Mouse (Mus musculus) kidney, embryonic 16.5 days (tissue): Measurements from ENCODE around the gene Swap70. TPM values are rescaled to one million over a fixed set of nuclear protein-coding genes. Genes with fewer than 3 reads are reported as not detected.

Experiments used
- ATAC-seq: fragments of 200-750 bp; cut with Nextera tagmentation; 2 replicates; pipeline ENCODE4 v1.8.0; 2017; ENCODE audit warnings: moderate TSS enrichment; ENCODE audit not compliant: low FRiP score, low TSS enrichment
- H3K27ac ChIP-seq: fragments of 300-500 bp; sonication (generic); 2 replicates; pipeline ENCODE4 v1.5.1; 2014; ENCODE audit warnings: low read length
- H3K27me3 ChIP-seq: fragments of 300-500 bp; sonication (generic); 2 replicates; pipeline ENCODE4 v1.6.1; 2014; ENCODE audit warnings: low read length, control low read depth, mixed read lengths; ENCODE audit not compliant: insufficient read depth
- H3K36me3 ChIP-seq: fragments of 300-500 bp; sonication (generic); 2 replicates; pipeline ENCODE4 v1.6.1; 2014; ENCODE audit warnings: low read length, control low read depth, mixed read lengths; ENCODE audit not compliant: insufficient read depth
- H3K4me1 ChIP-seq: fragments of 300-500 bp; sonication (generic); 2 replicates; pipeline ENCODE4 v1.6.1; 2014; ENCODE audit warnings: low read length, control low read depth, mixed read lengths; ENCODE audit not compliant: insufficient read depth
- H3K4me2 ChIP-seq: fragments of 300-500 bp; sonication (generic); replicated peaks from 2 replicates; pipeline ENCODE4 v1.6.1; 2014; ENCODE audit warnings: low read depth, low read length
- H3K4me3 ChIP-seq: fragments of 300-500 bp; sonication (generic); 2 replicates; pipeline ENCODE4 v1.5.1; 2014; ENCODE audit warnings: mild to moderate bottlenecking, low read length
- H3K9ac ChIP-seq: fragments of 300-500 bp; sonication (generic); replicated peaks from 2 replicates; pipeline ENCODE4 v1.6.1; 2014; ENCODE audit warnings: low read length
- H3K9me3 ChIP-seq: fragments of 300-500 bp; sonication (generic); 2 replicates; pipeline ENCODE4 v1.6.1; 2016; ENCODE audit warnings: low read length, control low read depth
- WGBS: fragments of 180-500 bp; shearing (Covaris S2); extraction: QIAGEN DNeasy Blood & Tissue Kit; methylation state at CpG from one replicate; pipeline ENCODE4 v1.1.7; 2014; 5-methylcytosine and 5-hydroxymethylcytosine counted together
- polyA plus RNA-seq: library from polyadenylated mRNA; unstranded; fragments of >200 nt; fragmentation: Nextera tagmentation; extraction: Ambion mirVana; gene quantifications from 2 replicates; pipeline ENCODE4 v1.2.1, GENCODE M21; 2015

Gene Swap70
- polyA plus RNA-seq, 1 experiment from 2014 or later: 32.1 TPM

GRCm38 (mm10) chr7:110265796-110266195 lies 44.3 kb downstream of the Swap70 start:
- 30% methylated on average over 7 of the region's 7 CpGs for WGBS
- H3K27me3 ChIP-seq: no peaks in the 10 kb centered on the region
- H3K9me3 ChIP-seq: no peaks in the 10 kb centered on the region
- no peak overlapping the region for H3K27ac ChIP-seq
- H3K36me3 ChIP-seq: peaks cover 13% of the 10 kb centered on the region; the same call in 1 of the 2 replicates
- no peak for ATAC-seq
- no peak overlapping the region for H3K9ac ChIP-seq
- H3K4me1 ChIP-seq: no peaks in the 10 kb centered on the region
- H3K4me2 ChIP-seq: no peak overlapping the region
- H3K4me3 ChIP-seq: no peak overlapping the region

GRCm38 (mm10) chr7:110267014-110267413 lies 45.5 kb downstream of the Swap70 start:
- H3K9ac ChIP-seq: no peak overlapping the region

DNA sequence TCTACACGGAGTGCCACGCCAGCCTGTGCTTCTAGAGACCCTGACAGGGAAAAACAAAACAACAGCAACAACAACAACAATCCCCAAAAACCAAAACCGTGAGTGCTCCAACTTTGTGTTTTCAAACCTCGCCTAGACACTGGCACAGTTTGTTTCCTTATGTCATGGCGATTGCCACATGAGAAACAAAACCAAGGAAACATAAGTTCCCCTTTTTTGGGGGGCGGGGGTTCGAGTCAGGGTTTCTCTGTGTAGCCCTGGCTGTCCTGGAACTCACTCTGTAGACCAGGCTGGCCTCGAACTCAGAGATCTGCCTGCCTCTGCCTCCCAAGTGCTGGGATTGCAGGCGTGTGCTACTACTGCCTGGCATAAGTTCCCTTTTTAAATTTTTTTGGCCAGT lies 46.5 kb downstream of the Swap70 start:
- Histone ChIP-seq H3K27me3 (no peaks in the 10 kb centered on the region), H3K4me1 (peaks cover 14% of the 10 kb centered on the region), H3K4me3 (no peak overlapping the region), H3K27ac (no peak overlapping the region), H3K9ac (no peak overlapping the region), H3K4me2 (no peak overlapping the region), H3K36me3 (peaks cover 14% of the 10 kb centered on the region; the same call in 1 of the 2 replicates), H3K9me3 (no peaks in the 10 kb centered on the region)
- 92% methylated on average over 9 of the region's 9 CpGs for WGBS
- no peak for ATAC-seq

More at GRCm38 (mm10) chr7:110267014-110267413, 45.5 kb downstream of the Swap70 start:
- ATAC-seq: no peak
- Histone ChIP-seq H3K9me3 (no peaks in the 10 kb centered on the region), H3K27me3 (no peaks in the 10 kb centered on the region), H3K36me3 (peaks cover 14% of the 10 kb centered on the region; the same call in 1 of the 2 replicates), H3K4me2 (no peak overlapping the region), H3K4me3 (no peak overlapping the region), H3K27ac (no peak overlapping the region), H3K4me1 (peaks cover 5% of the 10 kb centered on the region)

DNA sequence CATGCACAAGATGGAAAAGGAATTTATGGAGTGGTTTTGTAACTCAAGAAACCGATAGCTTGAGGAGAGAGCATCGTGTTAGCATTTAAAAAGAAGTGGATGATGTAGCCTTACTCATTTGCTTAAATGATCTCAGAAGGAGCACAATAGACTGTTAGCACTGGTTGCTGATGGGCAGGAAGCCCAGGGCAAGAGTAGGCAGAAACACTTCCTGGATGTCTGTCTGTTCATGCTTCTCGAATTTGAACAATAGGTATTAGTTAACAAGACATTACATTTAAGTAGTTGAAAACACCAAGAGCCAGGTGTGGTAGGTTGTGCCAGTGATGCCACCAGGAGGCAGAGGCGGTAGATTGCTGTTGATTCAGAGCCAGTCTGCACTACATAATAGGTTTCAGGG lies 47.0 kb downstream of the Swap70 start:
- H3K27ac ChIP-seq: no peak overlapping the region
- H3K9ac ChIP-seq: no peak overlapping the region
- H3K9me3 ChIP-seq: no peaks in the 10 kb centered on the region
- peaks cover 14% of the 10 kb centered on the region; the same call in 1 of the 2 replicates for H3K36me3 ChIP-seq
- peaks cover 14% of the 10 kb centered on the region for H3K4me1 ChIP-seq
- H3K27me3 ChIP-seq: no peaks in the 10 kb centered on the region
- no peak overlapping the region for H3K4me2 ChIP-seq
- no peak for ATAC-seq
- 80% methylated on average over 4 of the region's 4 CpGs for WGBS
- H3K4me3 ChIP-seq: no peak overlapping the region

GRCm38 (mm10) chr7:110269777-110270176 lies 48.3 kb downstream of the Swap70 start:
- Histone ChIP-seq H3K9me3 (no peaks in the 10 kb centered on the region), H3K4me2 (no peak overlapping the region), H3K4me1 (peaks cover 14% of the 10 kb centered on the region), H3K9ac (no peak overlapping the region), H3K4me3 (no peak overlapping the region), H3K36me3 (peaks cover 22% of the 10 kb centered on the region; the same call in 1 of the 2 replicates), H3K27me3 (no peaks in the 10 kb centered on the region), H3K27ac (no peak overlapping the region)
- ATAC-seq: no peak
- WGBS: 91% methylated on average over 14 of the region's 14 CpGs

- Histone ChIP-seq H3K4me3 (no peak overlapping the region), H3K27me3 (no peaks in the 10 kb centered on the region), H3K4me1 (peaks cover 14% of the 10 kb centered on the region), H3K27ac (no peak overlapping the region), H3K36me3 (peaks cover 24% of the 10 kb centered on the region; the same call in 1 of the 2 replicates), H3K4me2 (no peak overlapping the region), H3K9me3 (no peaks in the 10 kb centered on the region), H3K9ac (no peak overlapping the region)
- WGBS: 84% methylated on average over 7 of the region's 7 CpGs
- ATAC-seq: no peak
Observed at GRCm38 (mm10) chr7:110270455-110270854, 48.9 kb downstream of the Swap70 start.

DNA sequence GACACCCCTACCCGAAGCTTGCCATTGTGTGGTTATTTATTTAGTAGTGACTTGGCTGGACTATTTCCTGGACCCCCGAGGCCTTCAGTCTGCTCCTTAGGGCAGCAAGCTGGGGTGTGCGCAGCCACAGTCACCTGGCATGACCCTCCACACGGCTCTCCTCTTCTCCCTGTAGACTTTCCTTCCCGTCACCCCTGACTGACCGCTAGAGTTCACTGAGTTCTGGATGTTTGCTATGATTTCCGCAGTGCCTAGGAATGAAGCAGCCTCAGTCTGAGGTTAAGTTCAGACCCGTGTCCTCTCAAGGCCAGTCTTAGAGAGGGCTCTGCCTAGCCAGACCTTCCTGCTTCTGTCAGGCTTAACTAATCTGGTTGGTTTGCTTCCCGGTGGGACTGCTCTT lies 50.3 kb downstream of the Swap70 start:
- H3K4me3 ChIP-seq: no peak overlapping the region
- ATAC-seq: peak; percentile 93
- H3K4me1 ChIP-seq: peaks cover 14% of the 10 kb centered on the region
- H3K27ac ChIP-seq: peak overlapping the region; percentile 88
- H3K4me2 ChIP-seq: no peak overlapping the region
- 33% methylated on average over 9 of the region's 9 CpGs for WGBS
- H3K9ac ChIP-seq: peak overlapping the region; percentile 16; the same call in 1 of the 2 replicates
- no peaks in the 10 kb centered on the region for H3K27me3 ChIP-seq
- H3K9me3 ChIP-seq: no peaks in the 10 kb centered on the region
- peaks cover 35% of the 10 kb centered on the region for H3K36me3 ChIP-seq

- no peak overlapping the region for H3K4me3 ChIP-seq
- WGBS: 70% methylated on average over 4 of the region's 4 CpGs
- no peaks in the 10 kb centered on the region for H3K9me3 ChIP-seq
- 0 out of 2 replicates have a peak overlapping the region, but pooled peaks have one; percentile 16 for H3K9ac ChIP-seq
- peak overlapping the region; percentile 88 for H3K27ac ChIP-seq
- no peak overlapping the region for H3K4me2 ChIP-seq
- 0 out of 2 replicates have a peak, but pooled peaks have one; percentile 35 for ATAC-seq
- H3K27me3 ChIP-seq: no peaks in the 10 kb centered on the region
- peaks cover 35% of the 10 kb centered on the region for H3K36me3 ChIP-seq
- peaks cover 14% of the 10 kb centered on the region for H3K4me1 ChIP-seq
Observed at GRCm38 (mm10) chr7:110272434-110272833, 50.9 kb downstream of the Swap70 start.

DNA sequence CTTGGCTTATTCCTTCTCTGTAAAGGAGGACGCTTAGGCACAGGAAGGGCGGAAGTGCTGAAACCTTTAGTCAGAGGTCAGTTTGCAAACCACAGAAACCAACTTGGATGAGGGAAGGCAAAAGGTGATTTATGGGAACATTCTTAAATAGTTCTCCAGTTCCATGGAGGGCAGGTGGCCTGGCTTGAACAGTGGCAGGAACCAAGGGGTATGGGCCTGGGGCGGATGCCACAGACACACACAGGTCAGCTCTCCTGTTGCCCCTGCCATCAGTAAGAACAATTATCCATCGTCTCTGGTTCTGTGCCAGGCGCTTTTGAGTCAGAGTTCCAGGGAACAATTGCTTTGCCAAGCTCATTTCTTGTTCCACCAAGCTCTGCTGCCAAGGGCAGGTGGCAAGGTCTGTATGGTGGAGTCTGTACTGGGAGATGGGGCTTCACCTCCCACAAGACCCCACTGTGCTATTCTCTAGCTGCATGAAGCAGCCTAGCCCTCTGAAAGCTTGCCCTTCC lies 56.3 kb downstream of the Swap70 start:
- ATAC-seq: no peak
- 83% methylated on average over 5 of the region's 5 CpGs for WGBS
- H3K4me2 ChIP-seq: no peak overlapping the region
- H3K36me3 ChIP-seq: peaks cover 50% of the 10 kb centered on the region
- H3K4me1 ChIP-seq: peaks cover 1% of the 10 kb centered on the region
- H3K4me3 ChIP-seq: no peak overlapping the region
- H3K27ac ChIP-seq: no peak overlapping the region
- H3K9ac ChIP-seq: no peak overlapping the region
- H3K9me3 ChIP-seq: no peaks in the 10 kb centered on the region
- no peaks in the 10 kb centered on the region for H3K27me3 ChIP-seq

DNA sequence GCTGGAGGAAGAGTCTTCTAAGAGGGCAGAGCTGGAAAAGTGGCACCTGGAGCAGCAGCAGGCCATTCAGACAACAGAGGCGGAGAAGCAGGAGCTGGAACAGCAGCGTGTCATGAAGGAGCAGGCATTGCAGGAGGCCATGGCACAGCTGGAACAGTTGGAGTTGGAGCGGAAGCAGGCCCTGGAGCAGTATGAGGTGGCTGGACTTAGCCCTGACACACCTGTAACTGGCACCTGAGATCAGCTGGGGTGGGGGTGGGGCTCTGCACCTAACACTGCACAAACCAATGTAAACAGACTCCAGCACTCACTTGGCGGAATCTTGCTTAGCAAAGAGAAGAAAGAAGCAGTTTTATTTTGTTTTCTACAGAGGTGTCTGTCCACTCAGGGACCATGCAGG lies 57.7 kb downstream of the Swap70 start:
- ATAC-seq: no peak
- Histone ChIP-seq H3K4me3 (no peak overlapping the region), H3K4me1 (no peaks in the 10 kb centered on the region), H3K27ac (no peak overlapping the region), H3K4me2 (no peak overlapping the region), H3K9ac (no peak overlapping the region), H3K36me3 (peaks cover 47% of the 10 kb centered on the region), H3K27me3 (no peaks in the 10 kb centered on the region), H3K9me3 (no peaks in the 10 kb centered on the region)
- WGBS: 97% methylated on average over 4 of the region's 4 CpGs
